In genomic region chr11:69109032-69109900, GRCm38 (mm10) we compare ENCODE assay signal across 9 mouse cellular contexts. TPM values are rescaled to one million over a fixed set of nuclear protein-coding genes. Genes with fewer than 3 reads are reported as not detected.
DNase-seq lines count a peak whose midpoint lies in the region; ATAC-seq and TF ChIP-seq lines count a peak whose summit lies in the region.
"Had no signal": no experiment of that assay in that cellular context is flagged by ENCODE, and none has a peak within 500 bp of the region (broad histone marks: within the 10 kb centered on the region; RNA-seq: fewer than 3 reads in every experiment).

No protein-coding gene starts in this region.

- no peak for TF ChIP-seq EP300 in lung, postnatal 0 days (IDR thresholded peaks at IDR 0.05)

- no peak for DNase-seq in heart, embryonic 10.5 days (ENCODE audit: low spot score)
- DNase-seq in lung, postnatal 0 days (ENCODE audit: low spot score) = peak; percentile 33
- no peak for DNase-seq in lung, postnatal 36 days
- DNase-seq in adrenal gland, adult 8-10 months = no peak

- peaks cover 7% of the 10 kb centered on the region; the same call in 1 of the 2 replicates for H3K27me3 ChIP-seq in heart, embryonic 10.5 days (ENCODE audit: insufficient read depth, poor library complexity, severe bottlenecking)
- H3K27me3 ChIP-seq in heart, embryonic 12.5 days (replicated peaks) = no peaks in the 10 kb centered on the region
- H3K27me3 ChIP-seq in lung, postnatal 0 days (replicated peaks; ENCODE audit: insufficient read depth, low read length) = no peaks in the 10 kb centered on the region
- H3K27me3 ChIP-seq in liver, embryonic 16.5 days (ENCODE audit: control insufficient read depth, insufficient read depth, low read depth, low read length) = peaks cover 3% of the 10 kb centered on the region; the same call in 1 of the 2 replicates

- H3K4me3 ChIP-seq in heart, embryonic 10.5 days = peak overlapping the region; percentile 65
- no peak overlapping the region for H3K4me3 ChIP-seq in heart, embryonic 12.5 days
- no peak overlapping the region for H3K4me3 ChIP-seq in lung, postnatal 0 days (ENCODE audit: low read depth, low read length)
- H3K4me3 ChIP-seq in cortical plate, adult 2 months (ENCODE audit: insufficient read depth, low read length) = no peak overlapping the region
- H3K4me3 ChIP-seq in liver, embryonic 16.5 days (ENCODE audit: low read depth, low read length) = no peak overlapping the region

- no peak overlapping the region for H3K9ac ChIP-seq in heart, embryonic 12.5 days
- H3K9ac ChIP-seq in lung, postnatal 0 days (replicated peaks; ENCODE audit: low read depth) = no peak overlapping the region
- H3K9ac ChIP-seq in liver, embryonic 16.5 days (ENCODE audit: low read depth, low read length) = no peak overlapping the region

- WGBS in heart, embryonic 10.5 days = 76% methylated on average over 13 of the region's 13 CpGs
- 75% methylated on average over 13 of the region's 13 CpGs for WGBS in heart, embryonic 12.5 days
- WGBS in lung, postnatal 0 days = 76% methylated on average over 13 of the region's 13 CpGs
- WGBS in liver, embryonic 16.5 days (ENCODE audit: insufficient replicate concordance) = 73% methylated on average over 13 of the region's 13 CpGs

- no peak overlapping the region for H3K4me2 ChIP-seq in heart, embryonic 12.5 days
- H3K4me2 ChIP-seq in lung, postnatal 0 days (replicated peaks; ENCODE audit: low read depth, low read length) = no peak overlapping the region
- peak overlapping the region; percentile 74; the same call in 1 of the 2 replicates for H3K4me2 ChIP-seq in liver, embryonic 16.5 days (ENCODE audit: low read depth, low read length)

- ATAC-seq in heart, embryonic 12.5 days (ENCODE audit: insufficient number of reproducible peaks, low FRiP score) = no peak
- ATAC-seq in lung, postnatal 0 days = no peak
- no peak for ATAC-seq in liver, embryonic 16.5 days (ENCODE audit: low read depth)
- ATAC-seq in inflammation-experienced regulatory T-cells, adult 6 months = no peak

- TF ChIP-seq CTCF in lung, postnatal 0 days (IDR thresholded peaks at IDR 0.05) = no peak
- TF ChIP-seq CTCF in cortical plate, adult 2 months (IDR thresholded peaks at IDR 0.05; ENCODE audit: extremely low read depth, insufficient read depth, low read length) = no peak

- H3K36me3 ChIP-seq in heart, embryonic 10.5 days = peaks cover 54% of the 10 kb centered on the region
- peaks cover 54% of the 10 kb centered on the region for H3K36me3 ChIP-seq in heart, embryonic 12.5 days
- peaks cover 54% of the 10 kb centered on the region for H3K36me3 ChIP-seq in lung, postnatal 0 days (ENCODE audit: insufficient read depth, low read length)
- peaks cover 32% of the 10 kb centered on the region for H3K36me3 ChIP-seq in liver, embryonic 16.5 days (ENCODE audit: control insufficient read depth, insufficient read depth)

- H3K27ac ChIP-seq in heart, embryonic 10.5 days = no peak overlapping the region; the same call in 1 of the 2 replicates
- no peak overlapping the region for H3K27ac ChIP-seq in heart, embryonic 12.5 days (ENCODE audit: poor library complexity, severe bottlenecking)
- H3K27ac ChIP-seq in lung, postnatal 0 days (ENCODE audit: low read length) = no peak overlapping the region
- no peak overlapping the region for H3K27ac ChIP-seq in cortical plate, adult 2 months (ENCODE audit: insufficient read depth, low read length)
- no peak overlapping the region for H3K27ac ChIP-seq in liver, embryonic 16.5 days (ENCODE audit: low read length)

- H3K9me3 ChIP-seq in heart, embryonic 10.5 days = no peaks in the 10 kb centered on the region
- H3K9me3 ChIP-seq in heart, embryonic 12.5 days (replicated peaks) = no peaks in the 10 kb centered on the region
- no peaks in the 10 kb centered on the region for H3K9me3 ChIP-seq in lung, postnatal 0 days (ENCODE audit: low read length)
- H3K9me3 ChIP-seq in liver, embryonic 16.5 days (replicated peaks; ENCODE audit: control insufficient read depth, low read length) = no peaks in the 10 kb centered on the region

- 0 out of 2 replicates have a peak, but pooled peaks have one; percentile 0 for TF ChIP-seq POLR2A in cortical plate, adult 2 months (IDR thresholded peaks at IDR 0.05; ENCODE audit: extremely low read depth, insufficient read depth, low read length)

- peaks cover 26% of the 10 kb centered on the region for H3K4me1 ChIP-seq in heart, embryonic 10.5 days
- peaks cover 19% of the 10 kb centered on the region for H3K4me1 ChIP-seq in heart, embryonic 12.5 days (replicated peaks)
- 0 out of 2 replicates have a peak, but pooled peaks cover 3% of the 10 kb centered on the region for H3K4me1 ChIP-seq in lung, postnatal 0 days (ENCODE audit: insufficient read depth, low read depth, low read length)
- H3K4me1 ChIP-seq in cortical plate, adult 2 months (ENCODE audit: control insufficient read depth, insufficient read depth, low read length) = no peaks in the 10 kb centered on the region
- peaks cover 12% of the 10 kb centered on the region for H3K4me1 ChIP-seq in liver, embryonic 16.5 days (ENCODE audit: control insufficient read depth, low read depth, low read length)

RNA-seq across cellular contexts. Expression of gene Hes7, which starts 10.9 kb away (rescaled TPM):
- polyA plus RNA-seq in heart, embryonic 10.5 days (2016; fragmentation: Nextera tagmentation; extraction: Ambion mirVana) = 0.60 and 0.63 TPM in 2 replicates
- 0.70 and 0.81 TPM in 2 replicates for polyA plus RNA-seq in heart, embryonic 12.5 days (2016; fragmentation: Nextera tagmentation; extraction: Ambion mirVana)
- 0.38 and 0.49 TPM in 2 replicates for polyA plus RNA-seq in lung, postnatal 0 days (2015; fragmentation: Nextera tagmentation; extraction: Ambion mirVana)
- polyA plus RNA-seq in cortical plate, adult 2 months (2012; rRNA removed) = 0.50 and 0.83 TPM in 2 replicates
- 0.06 and 0.07 TPM in 2 replicates for polyA plus RNA-seq in liver, embryonic 16.5 days (2015; fragmentation: Nextera tagmentation; extraction: Ambion mirVana)
- total RNA-seq in adrenal gland, adult 8-10 months (2022) = under 1 TPM in 2 of 4 experiments, not detected in 2; 0.18 to 0.22 TPM
- polyA plus RNA-seq in inflammation-experienced regulatory T-cells, adult 6 months (2017; shearing (Covaris generic)) = not detected

RNA-seq across cellular contexts. Expression of gene 9130213A22Rik, which starts 13.1 kb away (rescaled TPM):
- 0.16 and 0.17 TPM in 2 replicates for polyA plus RNA-seq in heart, embryonic 10.5 days (2016; fragmentation: Nextera tagmentation; extraction: Ambion mirVana)
- 0.42 and 0.65 TPM in 2 replicates for polyA plus RNA-seq in heart, embryonic 12.5 days (2016; fragmentation: Nextera tagmentation; extraction: Ambion mirVana)
- polyA plus RNA-seq in lung, postnatal 0 days (2015; fragmentation: Nextera tagmentation; extraction: Ambion mirVana) = 0.42 and 0.50 TPM in 2 replicates
- polyA plus RNA-seq in cortical plate, adult 2 months (2012; rRNA removed) = 2.1 and 2.3 TPM in 2 replicates
- 0.07 TPM in 1 of 2 replicates, not detected in the other for polyA plus RNA-seq in liver, embryonic 16.5 days (2015; fragmentation: Nextera tagmentation; extraction: Ambion mirVana)
- under 1 TPM; 0.26 to 0.95 (median 0.84) TPM for total RNA-seq in adrenal gland, adult 8-10 months (2022)
- polyA plus RNA-seq in inflammation-experienced regulatory T-cells, adult 6 months (2017; shearing (Covaris generic)) = under 1 TPM in 1 of 3 experiments, not detected in 2; 0.63 TPM

RNA-seq across cellular contexts. Expression of gene Per1, which starts 14.2 kb away (rescaled TPM):
- 8.0 and 8.8 TPM in 2 replicates for polyA plus RNA-seq in heart, embryonic 10.5 days (2016; fragmentation: Nextera tagmentation; extraction: Ambion mirVana)
- 9.4 and 9.8 TPM in 2 replicates for polyA plus RNA-seq in heart, embryonic 12.5 days (2016; fragmentation: Nextera tagmentation; extraction: Ambion mirVana)
- 16.6 and 30.0 TPM in 2 replicates for polyA plus RNA-seq in lung, postnatal 0 days (2015; fragmentation: Nextera tagmentation; extraction: Ambion mirVana)
- 48.3 and 57.6 TPM in 2 replicates for polyA plus RNA-seq in cortical plate, adult 2 months (2012; rRNA removed)
- 6.9 and 8.5 TPM in 2 replicates for polyA plus RNA-seq in liver, embryonic 16.5 days (2015; fragmentation: Nextera tagmentation; extraction: Ambion mirVana)
- 100 to 1,000 TPM in 1 of 4 experiments, 10 to 100 TPM in 3; 30.0 to 119 (median 51.6) TPM for total RNA-seq in adrenal gland, adult 8-10 months (2022)
- 1 to 10 TPM; 5.2 to 6.2 (median 6.1) TPM for polyA plus RNA-seq in inflammation-experienced regulatory T-cells, adult 6 months (2017; shearing (Covaris generic))

RNA-seq across cellular contexts. Expression of gene Aloxe3, which starts 16.4 kb away (rescaled TPM):
- 0.16 and 0.25 TPM in 2 replicates for polyA plus RNA-seq in heart, embryonic 10.5 days (2016; fragmentation: Nextera tagmentation; extraction: Ambion mirVana)
- polyA plus RNA-seq in heart, embryonic 12.5 days (2016; fragmentation: Nextera tagmentation; extraction: Ambion mirVana) = 0.17 and 0.54 TPM in 2 replicates
- 0.13 and 0.44 TPM in 2 replicates for polyA plus RNA-seq in lung, postnatal 0 days (2015; fragmentation: Nextera tagmentation; extraction: Ambion mirVana)
- polyA plus RNA-seq in cortical plate, adult 2 months (2012; rRNA removed) = 8.7 and 11.6 TPM in 2 replicates
- 0.09 and 0.39 TPM in 2 replicates for polyA plus RNA-seq in liver, embryonic 16.5 days (2015; fragmentation: Nextera tagmentation; extraction: Ambion mirVana)
- 1 to 10 TPM in 3 of 4 experiments, under 1 TPM in 1; 0.87 to 2.2 (median 1.7) TPM for total RNA-seq in adrenal gland, adult 8-10 months (2022)
- polyA plus RNA-seq in inflammation-experienced regulatory T-cells, adult 6 months (2017; shearing (Covaris generic)) = under 1 TPM in 1 of 3 experiments, not detected in 2; 0.13 TPM
- total RNA-seq: heart, adult 18-20 months had no signal

RNA-seq across cellular contexts. Expression of gene Vamp2, which starts 21.0 kb away (rescaled TPM):
- polyA plus RNA-seq in heart, embryonic 10.5 days (2016; fragmentation: Nextera tagmentation; extraction: Ambion mirVana) = 85.8 and 93.0 TPM in 2 replicates
- polyA plus RNA-seq in heart, embryonic 12.5 days (2016; fragmentation: Nextera tagmentation; extraction: Ambion mirVana) = 97.2 and 100 TPM in 2 replicates
- 45.0 and 50.6 TPM in 2 replicates for polyA plus RNA-seq in lung, postnatal 0 days (2015; fragmentation: Nextera tagmentation; extraction: Ambion mirVana)
- 1,153 and 1,156 TPM in 2 replicates for polyA plus RNA-seq in cortical plate, adult 2 months (2012; rRNA removed)
- polyA plus RNA-seq in liver, embryonic 16.5 days (2015; fragmentation: Nextera tagmentation; extraction: Ambion mirVana) = 16.4 and 25.4 TPM in 2 replicates
- total RNA-seq in adrenal gland, adult 8-10 months (2022) = 100 to 1,000 TPM; 118 to 221 (median 178) TPM
- polyA plus RNA-seq in inflammation-experienced regulatory T-cells, adult 6 months (2017; shearing (Covaris generic)) = 10 to 100 TPM; 26.9 to 31.5 (median 27.3) TPM
